Mouse (Mus musculus) C2C12 (cell line): ENCODE results near the gene Ypel1. TPM values are rescaled to one million over a fixed set of nuclear protein-coding genes. Genes with fewer than 3 reads are reported as not detected.

ENCODE experiments used
- H3K27me3 ChIP-seq: one replicate; pipeline ENCODE4 v1.6.1; 2011; ENCODE audit not compliant: control insufficient read depth, insufficient read depth, insufficient read length
- H3K36me3 ChIP-seq: one replicate; pipeline ENCODE4 v1.6.1; 2011; ENCODE audit not compliant: control insufficient read depth, insufficient read depth
- H3K4me3 ChIP-seq: one replicate; pipeline ENCODE4 v1.5.1; 2011; ENCODE audit warnings: mild to moderate bottlenecking, control low read depth; ENCODE audit not compliant: poor library complexity, insufficient read depth, severe bottlenecking
- H3K79me2 ChIP-seq: one replicate; pipeline ENCODE4 v1.6.1; 2011; ENCODE audit not compliant: control insufficient read depth, insufficient read depth
- H3K79me3 ChIP-seq: one replicate; pipeline ENCODE4 v1.6.1; 2011; ENCODE audit warnings: low read depth, control low read depth
- H3ac ChIP-seq: one replicate; pipeline ENCODE3; 2011; ENCODE audit warnings: low read depth; ENCODE audit not compliant: control insufficient read depth, insufficient read length
- CEBPB ChIP-seq: IDR thresholded peaks from one replicate; pipeline ENCODE4 v1.6.1; 2011; ENCODE audit warnings: low read depth, mild to moderate bottlenecking, control low read depth, moderate library complexity
- CTCF ChIP-seq: IDR thresholded peaks from one replicate; pipeline ENCODE4 v1.5.1; 2011; ENCODE audit not compliant: control insufficient read depth, insufficient read depth, insufficient read length
- FOSL1 ChIP-seq: IDR thresholded peaks from one replicate; pipeline ENCODE4 v1.8.0; 2011; ENCODE audit warnings: mild to moderate bottlenecking, low read length; ENCODE audit not compliant: poor library complexity, insufficient read depth, severe bottlenecking
- MAX ChIP-seq: IDR thresholded peaks from one replicate; pipeline ENCODE4 v1.6.1; 2011; ENCODE audit warnings: mild to moderate bottlenecking, control low read depth
- MYOD1 ChIP-seq: IDR thresholded peaks from one replicate; pipeline ENCODE4 v1.6.1; 2011; ENCODE audit warnings: low read depth; ENCODE audit not compliant: control insufficient read depth, insufficient read length
- MYOG ChIP-seq: IDR thresholded peaks from one replicate; pipeline ENCODE4 v1.6.1; 2011; ENCODE audit not compliant: control insufficient read depth, insufficient read length; ENCODE audit errors: extremely low read depth
- USF1 ChIP-seq: IDR thresholded peaks from one replicate; pipeline ENCODE4 v1.6.1; 2011; ENCODE audit warnings: low read depth, mild to moderate bottlenecking, control low read depth, moderate library complexity
- polyA plus RNA-seq: library from polyadenylated mRNA; unstranded; fragments of >200 nt; fragmentation: generic; extraction: Trizol; gene quantifications from one replicate; pipeline ENCODE4 v1.2.1, GENCODE M21; 2012; ENCODE audit warnings: missing spikeins

Gene Ypel1
- polyA plus RNA-seq, 1 experiment, result 0.89 TPM

DNA sequence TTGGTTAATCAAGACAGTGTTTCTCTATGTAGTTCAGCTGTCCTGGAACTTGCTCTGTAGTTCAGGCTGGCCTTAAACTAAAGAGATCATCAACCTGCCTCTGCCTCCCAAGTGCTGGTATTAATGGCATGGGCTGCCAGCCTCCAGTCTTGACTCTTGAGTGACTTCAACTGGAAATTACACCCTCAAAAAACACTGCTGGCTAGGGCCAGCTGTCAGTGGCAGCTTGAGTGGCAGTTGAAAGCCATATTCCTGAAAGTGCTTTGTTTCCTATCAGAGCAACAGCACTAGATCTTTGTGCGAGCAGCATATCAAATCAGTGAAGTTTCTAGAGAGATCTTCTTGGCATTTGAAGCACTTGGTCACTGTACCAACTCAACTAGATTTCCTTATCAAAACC, 28.1 kb upstream of the Ypel1 start:
- Histone ChIP-seq H3K4me3 (no peak overlapping the region), H3K79me2 (no peaks in the 10 kb centered on the region), H3K79me3 (no peaks in the 10 kb centered on the region), H3K27me3 (no peaks in the 10 kb centered on the region), H3ac (no peak overlapping the region), H3K36me3 (peaks cover 92% of the 10 kb centered on the region)
- TF ChIP-seq USF1 (no peak), FOSL1 (no peak), MYOG (no peak), CTCF (no peak), CEBPB (no peak), MYOD1 (no peak), MAX (no peak)

DNA sequence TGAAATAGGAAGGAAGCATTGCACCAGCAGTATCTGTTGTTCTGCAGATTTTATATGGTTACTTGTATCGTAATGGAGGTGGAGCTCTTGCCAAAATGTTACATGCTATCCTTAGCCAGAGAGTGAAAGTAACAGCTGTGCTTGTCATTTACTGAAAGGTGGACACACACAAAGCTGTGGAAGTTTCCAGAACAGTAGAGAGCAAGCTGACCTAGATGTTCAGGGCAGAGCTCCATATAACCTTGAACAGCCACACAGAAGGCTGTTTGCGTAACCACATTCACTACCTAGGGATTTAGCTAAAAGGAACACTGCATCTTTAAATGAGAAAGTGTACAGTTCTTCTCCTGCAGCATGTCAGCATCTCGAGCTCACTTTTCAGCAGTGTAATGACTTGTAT, 25.2 kb upstream of the Ypel1 start:
- Histone ChIP-seq H3K4me3 (no peak overlapping the region), H3K79me2 (no peaks in the 10 kb centered on the region), H3K36me3 (peaks cover 77% of the 10 kb centered on the region), H3K27me3 (no peaks in the 10 kb centered on the region), H3K79me3 (no peaks in the 10 kb centered on the region), H3ac (no peak overlapping the region)
- TF ChIP-seq FOSL1 (no peak), CTCF (no peak), MYOD1 (no peak), MYOG (no peak), MAX (no peak), CEBPB (no peak), USF1 (no peak)

DNA sequence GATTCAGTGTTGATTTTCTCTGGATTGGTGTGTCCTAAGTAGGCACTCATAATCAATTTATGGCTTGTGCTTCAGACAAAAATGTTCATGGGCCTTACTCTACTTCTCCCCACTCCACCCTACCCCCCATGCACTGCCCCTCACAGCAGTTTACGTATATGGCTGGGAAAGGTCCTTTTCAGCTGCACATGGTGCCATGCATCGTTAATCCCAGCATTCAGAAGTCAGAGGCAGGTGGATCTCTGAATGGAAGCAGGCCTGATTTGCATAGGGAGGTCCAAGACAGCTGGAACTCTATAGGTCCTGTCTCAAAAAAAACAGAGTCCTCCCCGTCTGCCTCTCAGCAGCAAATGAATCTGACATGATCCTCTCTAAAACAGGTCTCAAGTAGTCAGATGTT, 24.2 kb upstream of the Ypel1 start:
- Histone ChIP-seq H3K79me2 (no peaks in the 10 kb centered on the region), H3ac (no peak overlapping the region), H3K36me3 (peaks cover 73% of the 10 kb centered on the region), H3K4me3 (no peak overlapping the region), H3K79me3 (no peaks in the 10 kb centered on the region), H3K27me3 (no peaks in the 10 kb centered on the region)
- TF ChIP-seq CEBPB (no peak), MAX (no peak), MYOD1 (no peak), CTCF (no peak), FOSL1 (no peak), USF1 (no peak), MYOG (no peak)

DNA sequence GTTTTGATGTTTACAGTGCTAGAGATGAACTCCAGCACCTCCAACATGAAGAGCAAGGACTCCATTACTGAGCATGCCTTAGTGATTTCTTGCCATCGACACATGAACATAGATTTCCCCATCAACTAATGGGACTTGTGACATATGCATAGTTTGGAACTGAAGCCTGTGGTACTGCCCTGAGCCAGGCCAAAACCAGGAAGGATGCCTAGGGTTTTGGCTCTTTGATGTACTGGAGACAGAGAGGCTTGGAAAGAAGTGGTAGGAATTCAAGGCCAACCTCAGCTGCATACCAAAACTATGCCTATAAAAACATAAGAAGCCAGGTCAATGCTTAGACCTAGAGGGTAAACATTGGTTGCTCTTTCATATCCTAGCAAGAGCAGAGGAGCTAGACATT, 19.6 kb upstream of the Ypel1 start:
- no peak for TF ChIP-seq MYOG
- no peak for TF ChIP-seq MYOD1
- no peak for TF ChIP-seq MAX
- Histone ChIP-seq H3K79me3 (no peaks in the 10 kb centered on the region), H3K27me3 (no peaks in the 10 kb centered on the region), H3K79me2 (no peaks in the 10 kb centered on the region), H3K36me3 (peaks cover 37% of the 10 kb centered on the region), H3K4me3 (no peak overlapping the region), H3ac (no peak overlapping the region)

DNA sequence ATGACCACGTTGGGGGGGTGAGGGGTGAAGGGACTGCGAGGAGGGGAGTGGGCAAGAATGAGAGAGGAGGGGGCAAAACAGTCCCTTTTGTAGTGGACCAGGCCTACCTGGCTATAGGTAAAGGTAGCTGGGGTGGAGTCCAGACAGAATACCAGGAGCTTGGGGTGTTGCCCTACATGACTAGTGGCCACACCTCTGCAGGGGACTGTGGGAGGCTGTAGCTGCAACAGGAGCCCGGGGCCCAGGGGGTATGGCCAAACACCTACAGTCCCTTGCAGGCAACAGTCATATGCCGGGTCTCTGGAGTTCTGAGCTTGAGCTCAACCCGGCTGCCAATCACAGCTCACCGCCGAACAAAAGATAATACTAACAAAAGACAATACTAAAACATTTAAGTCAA, 17.4 kb upstream of the Ypel1 start:
- no peak for TF ChIP-seq CTCF
- TF ChIP-seq CEBPB, result no peak
- no peak for TF ChIP-seq FOSL1
- Histone ChIP-seq H3K27me3 (no peaks in the 10 kb centered on the region), H3ac (no peak overlapping the region), H3K79me2 (no peaks in the 10 kb centered on the region), H3K36me3 (peaks cover 21% of the 10 kb centered on the region), H3K79me3 (no peaks in the 10 kb centered on the region), H3K4me3 (no peak overlapping the region)

DNA sequence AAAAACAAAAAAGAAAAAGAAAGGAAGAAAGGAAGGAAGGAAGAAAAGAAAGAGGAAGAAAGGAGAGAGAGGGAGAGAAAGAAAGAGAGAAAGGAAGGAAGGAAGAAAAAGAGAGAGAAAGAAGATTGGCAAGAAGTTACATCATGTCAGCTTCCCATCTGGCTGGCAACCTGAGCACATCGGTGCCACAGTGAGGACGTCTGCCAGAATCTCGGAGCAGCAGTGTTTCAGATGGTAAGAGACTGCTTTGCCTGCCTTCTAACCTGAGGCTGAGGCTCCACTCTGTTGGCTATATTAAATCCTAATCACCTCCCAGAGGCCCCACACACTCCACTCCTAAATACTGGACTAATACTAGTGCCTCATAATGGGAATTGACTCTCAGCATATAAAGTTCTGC, 15.6 kb upstream of the Ypel1 start:
- Histone ChIP-seq H3K36me3 (peaks cover 10% of the 10 kb centered on the region), H3K27me3 (no peaks in the 10 kb centered on the region), H3K79me3 (no peaks in the 10 kb centered on the region), H3K4me3 (no peak overlapping the region), H3K79me2 (no peaks in the 10 kb centered on the region), H3ac (no peak overlapping the region)
- TF ChIP-seq CTCF (no peak), CEBPB (no peak), MYOD1 (no peak)

DNA sequence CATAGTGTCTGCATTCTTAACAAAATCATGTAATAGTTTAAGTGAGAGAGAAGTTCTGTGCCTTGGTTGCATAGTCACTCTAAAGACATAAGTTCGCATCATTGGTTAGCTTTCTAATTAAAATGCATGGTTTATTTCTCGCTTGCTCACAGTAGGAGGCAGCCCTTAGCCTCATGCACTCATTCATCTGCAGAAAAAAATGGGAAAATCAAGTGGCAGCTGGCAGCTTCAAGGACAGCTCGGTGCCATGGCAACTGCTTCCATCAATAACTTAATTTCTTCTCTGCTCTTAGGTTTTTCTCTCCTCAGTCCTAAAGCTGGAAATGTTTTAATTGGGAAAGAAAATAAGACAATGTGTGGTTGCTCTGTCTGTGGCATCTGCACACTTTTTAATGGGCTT, 13.9 kb upstream of the Ypel1 start:
- Histone ChIP-seq H3K27me3 (no peaks in the 10 kb centered on the region), H3K36me3 (peaks cover 5% of the 10 kb centered on the region), H3K4me3 (no peak overlapping the region), H3K79me2 (no peaks in the 10 kb centered on the region), H3ac (no peak overlapping the region), H3K79me3 (no peaks in the 10 kb centered on the region)
- TF ChIP-seq CEBPB (no peak), FOSL1 (no peak), MAX (no peak), MYOG (no peak), CTCF (no peak), MYOD1 (no peak), USF1 (no peak)
